Mouse (Mus musculus) CH12.LX (cell line): ENCODE results near the gene Slc35e2. TPM values are rescaled to one million over a fixed set of nuclear protein-coding genes. Genes with fewer than 3 reads are reported as not detected.

Source experiments
- DNase-seq: peaks from one replicate; pipeline ENCODE4 v3.0.0-alpha.2; 2013; ENCODE audit errors: extremely low read depth
- H3K27ac ChIP-seq: 2 replicates; pipeline ENCODE4 v1.5.1; 2012; ENCODE audit warnings: low read depth, mild to moderate bottlenecking, control low read depth, moderate library complexity; ENCODE audit not compliant: insufficient read depth
- H3K27me3 ChIP-seq: replicated peaks from 2 replicates; pipeline ENCODE3; 2012; ENCODE audit warnings: inconsistent platforms
- H3K36me3 ChIP-seq, 2 experiments: replicated peaks in 1 of 2; 2 replicates each; pipeline versions ENCODE3 to v1.6.1; 2012; ENCODE audit warnings: inconsistent platforms in 1 of 2, low read length in 1 of 2, mild to moderate bottlenecking in 1 of 2, mixed read lengths in 1 of 2, moderate library complexity in 1 of 2; ENCODE audit not compliant: control insufficient read depth in 1 of 2, insufficient read depth in 1 of 2
- H3K4me1 ChIP-seq, 2 experiments: 2 replicates each; pipeline ENCODE4 v1.6.1; 2012; ENCODE audit warnings: inconsistent platforms in 1 of 2, moderate library complexity in 1 of 2; ENCODE audit not compliant: insufficient read depth in 2 of 2, control insufficient read depth in 1 of 2
- H3K4me2 ChIP-seq: 2 replicates; pipeline ENCODE4 v1.6.1; 2012; ENCODE audit warnings: low read depth, mild to moderate bottlenecking, control low read depth; ENCODE audit not compliant: poor library complexity, insufficient read depth, severe bottlenecking
- H3K4me3 ChIP-seq, 3 experiments: fragments of 150-350 bp in 1 of 3; sonication (generic) in 1 of 3; replicated peaks in 1 of 3; 2 replicates each; pipeline versions ENCODE3 to v1.5.1; 2011 to 2012; ENCODE audit warnings: low read depth in 2 of 3, low read length in 2 of 3, mild to moderate bottlenecking in 2 of 3, moderate library complexity in 2 of 3, control low read depth in 1 of 3, improper control_type of control experiment in 1 of 3, inconsistent platforms in 1 of 3, mixed read lengths in 1 of 3; ENCODE audit not compliant: poor library complexity in 1 of 3
- H3K79me2 ChIP-seq: replicated peaks from 2 replicates; pipeline ENCODE4 v1.6.1; 2012; ENCODE audit warnings: mild to moderate bottlenecking, moderate library complexity; ENCODE audit not compliant: control insufficient read depth, poor library complexity, insufficient read depth, severe bottlenecking; ENCODE audit errors: extremely low read depth
- H3K9ac ChIP-seq: 2 replicates; pipeline ENCODE4 v1.6.1; 2012; ENCODE audit warnings: low read depth, mild to moderate bottlenecking, control low read depth, moderate library complexity; ENCODE audit not compliant: insufficient read depth
- H3K9me3 ChIP-seq: replicated peaks from 2 replicates; pipeline ENCODE3; 2012; ENCODE audit warnings: low read length, inconsistent platforms, mixed read lengths
- CHD2 ChIP-seq: IDR thresholded peaks from 2 replicates; pipeline ENCODE4 v1.6.1; 2011; ENCODE audit warnings: low read length, improper control_type of control experiment
- CTCF ChIP-seq, 2 experiments: IDR thresholded peaks in 1 of 2; conservative IDR thresholded peaks in 1 of 2; 2 replicates each; pipeline ENCODE4 v1.5.1; 2011 to 2012; ENCODE audit warnings: low read depth in 2 of 2, low read length in 2 of 2, improper control_type of control experiment in 1 of 2, inconsistent platforms in 1 of 2, mild to moderate bottlenecking in 1 of 2, moderate library complexity in 1 of 2
- E2F4 ChIP-seq: IDR thresholded peaks from 2 replicates; pipeline ENCODE4 v1.6.1; 2011; ENCODE audit warnings: low read depth, low read length, improper control_type of control experiment; ENCODE audit not compliant: insufficient replicate concordance
- ELF1 ChIP-seq: IDR thresholded peaks from 2 replicates; pipeline ENCODE4 v1.6.1; 2014; ENCODE audit warnings: low read depth, mild to moderate bottlenecking, inconsistent platforms, low read length, improper control_type of control experiment
- EP300 ChIP-seq: IDR thresholded peaks from 2 replicates; pipeline ENCODE4 v1.6.1; 2011; ENCODE audit warnings: low read length, improper control_type of control experiment
- ETS1 ChIP-seq: conservative IDR thresholded peaks from 2 replicates; pipeline ENCODE4 v1.6.1; 2012; ENCODE audit warnings: low read depth, mild to moderate bottlenecking, inconsistent platforms, low read length, improper control_type of control experiment, moderate library complexity
- JUN ChIP-seq: IDR thresholded peaks from 2 replicates; pipeline ENCODE4 v1.6.1; 2011; ENCODE audit warnings: low read depth, mild to moderate bottlenecking, low read length, improper control_type of control experiment, moderate library complexity; ENCODE audit not compliant: insufficient read depth
- JUND ChIP-seq: conservative IDR thresholded peaks from 2 replicates; pipeline ENCODE4 v1.6.1; 2011; ENCODE audit warnings: low read depth, low read length, improper control_type of control experiment
- MAFK ChIP-seq: IDR thresholded peaks from 2 replicates; pipeline ENCODE4 v1.6.1; 2011; ENCODE audit warnings: low read length, improper control_type of control experiment; ENCODE audit not compliant: insufficient replicate concordance
- MAX ChIP-seq: IDR thresholded peaks from 2 replicates; pipeline ENCODE4 v1.6.1; 2011; ENCODE audit warnings: low read length, improper control_type of control experiment
- MEF2A ChIP-seq: IDR thresholded peaks from 2 replicates; pipeline ENCODE4 v1.6.1; 2014; ENCODE audit warnings: low read depth, mild to moderate bottlenecking, inconsistent platforms, low read length, improper control_type of control experiment, borderline replicate concordance
- MXI1 ChIP-seq: IDR thresholded peaks from 2 replicates; pipeline ENCODE4 v1.6.1; 2011; ENCODE audit warnings: mild to moderate bottlenecking, low read depth, low read length, improper control_type of control experiment
- MYC ChIP-seq: IDR thresholded peaks from 2 replicates; pipeline ENCODE4 v1.6.1; 2011; ENCODE audit warnings: low read depth, mild to moderate bottlenecking, improper control_type of control experiment, low read length
- NELFE ChIP-seq: IDR thresholded peaks from 2 replicates; pipeline ENCODE4 v1.6.1; 2011; ENCODE audit warnings: low read depth, low read length, improper control_type of control experiment
- NRF1 ChIP-seq: IDR thresholded peaks from 2 replicates; pipeline ENCODE4 v1.6.1; 2014; ENCODE audit warnings: low read depth, mild to moderate bottlenecking, inconsistent platforms, low read length, improper control_type of control experiment, moderate library complexity
- PAX5 ChIP-seq: IDR thresholded peaks from 2 replicates; pipeline ENCODE4 v1.6.1; 2012; ENCODE audit warnings: low read length, inconsistent platforms, mixed read lengths
- RAD21 ChIP-seq: IDR thresholded peaks from 2 replicates; pipeline ENCODE4 v1.6.1; 2011; ENCODE audit warnings: low read depth, mild to moderate bottlenecking, low read length, improper control_type of control experiment, moderate library complexity
- RCOR1 ChIP-seq: conservative IDR thresholded peaks from 2 replicates; pipeline ENCODE4 v1.6.1; 2012; ENCODE audit warnings: low read depth, mild to moderate bottlenecking, inconsistent platforms, low read length, improper control_type of control experiment
- SMC3 ChIP-seq: IDR thresholded peaks from 2 replicates; pipeline ENCODE4 v1.6.1; 2011; ENCODE audit warnings: low read depth, low read length, improper control_type of control experiment
- TBP ChIP-seq: conservative IDR thresholded peaks from 2 replicates; pipeline ENCODE4 v1.6.1; 2011; ENCODE audit warnings: low read depth, low read length, improper control_type of control experiment
- TCF12 ChIP-seq: IDR thresholded peaks from 2 replicates; pipeline ENCODE4 v1.6.1; 2014; ENCODE audit warnings: low read depth, mild to moderate bottlenecking, inconsistent platforms, low read length, improper control_type of control experiment
- USF2 ChIP-seq: conservative IDR thresholded peaks from 2 replicates; pipeline ENCODE4 v1.6.1; 2011; ENCODE audit warnings: low read depth, low read length, improper control_type of control experiment
- ZMIZ1 ChIP-seq: IDR thresholded peaks from 2 replicates; pipeline ENCODE4 v1.6.1; 2012; ENCODE audit warnings: low read depth, mild to moderate bottlenecking, inconsistent platforms, low read length, improper control_type of control experiment
- ZNF384 ChIP-seq: IDR thresholded peaks from 2 replicates; pipeline ENCODE4 v1.6.1; 2012; ENCODE audit warnings: low read depth, low read length, improper control_type of control experiment, inconsistent platforms
- dilution Hi-C: fragments of 300-500 bp; cut with MboI; formaldehyde crosslinking; loops from 2 replicates; pipeline ENCODE4 v1.14.3; 2020; ENCODE audit warnings: low sequenced_read_pairs; ENCODE audit not compliant: extremely low pct_unique_long_range_greater_than_20kb, extremely low pct_ligation_motif_present
- in situ Hi-C: fragments of 300-500 bp; cut with MboI; formaldehyde crosslinking; loops from 3 replicates; pipeline ENCODE4 v1.14.3; 2019; ENCODE audit warnings: low sequenced_read_pairs, low pct_ligation_motif_present, low pct_unique_long_range_greater_than_20kb, mixed read lengths
- polyA plus RNA-seq: library from polyadenylated mRNA; unstranded; fragments of >175 nt; gene quantifications from 2 replicates; pipeline ENCODE4 v1.2.1, GENCODE M21; 2012; ENCODE audit warnings: low read depth; ENCODE audit not compliant: insufficient read length
- total RNA-seq, 2 experiments: library from RNA; depleted of rRNA; stranded (reverse); fragments of 300-350 nt in 1 of 2; fragments of >200 nt in 1 of 2; gene quantifications; 2 replicates each; pipeline ENCODE4 v1.2.3; 2012 to 2014

The Slc35e2 gene
- total and polyA plus RNA-seq, 3 experiments, result 8.2 to 14.6 (median 9.9) TPM

DNA sequence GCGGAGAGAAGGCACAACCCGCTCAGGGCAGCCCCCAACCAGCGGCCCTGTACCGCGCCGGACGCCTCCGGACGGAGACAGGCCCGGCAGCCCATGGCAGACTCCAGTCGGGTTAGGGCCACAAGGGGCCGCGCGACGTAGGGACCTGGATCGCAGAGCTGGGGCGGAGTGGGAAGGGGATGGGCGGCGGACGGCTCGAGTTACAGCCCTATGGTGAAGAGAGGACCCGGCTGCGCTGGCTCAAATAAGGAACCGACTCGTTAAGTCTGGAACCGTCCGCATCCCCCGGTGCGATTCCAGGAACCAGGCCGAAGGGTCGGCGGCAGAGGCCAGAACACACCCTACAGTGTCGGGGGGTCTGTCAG lies 51.9 kb downstream of the Slc35e2 start, which contains the start of gene Mmp23:
Gene Mmp23, minus strand, starts transcription at position 299 of the 365 bp plus-strand sequence.
- Histone ChIP-seq H3K36me3 (peaks cover 96 to 100% of the 10 kb centered on the region in 2 experiments), H3K27ac (no peak within 1 kb of the TSS), H3K4me3 (no peak within 1 kb of the TSS), H3K79me2 (no peaks in the 10 kb centered on the region)
- dilution Hi-C loops (no loop called here), in situ Hi-C loops (no loop called here)
- TF ChIP-seq JUN, result no peak
- TF ChIP-seq RAD21, result no peak
- TF ChIP-seq ETS1, result no peak
- TF ChIP-seq E2F4, result no peak
- TF ChIP-seq ELF1, result no peak
- TF ChIP-seq RCOR1, result no peak
- no peak for TF ChIP-seq EP300
- no peak for TF ChIP-seq NRF1
- TF ChIP-seq PAX5, result no peak
- TF ChIP-seq MAFK, result no peak
- TF ChIP-seq JUND, result no peak
- TF ChIP-seq, all 38 proteins: peak for 0
- no peaks in the 10 kb centered on the region for H3K9me3 ChIP-seq
- peaks cover 3 to 5% of the 10 kb centered on the region in 2 experiments; a peak in 3 of 4 replicates for H3K4me1 ChIP-seq
- no peak within 1 kb of the TSS for H3K4me2 ChIP-seq
- no peak within 1 kb of the TSS for H3K9ac ChIP-seq
- DNase-seq, result no peak
- H3K27me3 ChIP-seq, result no peaks in the 10 kb centered on the region

- TF ChIP-seq ZMIZ1 (no peak), ZNF384 (no peak)
- no peaks in the 10 kb centered on the region for H3K79me2 ChIP-seq
- H3K4me2 ChIP-seq, result no peak overlapping the region
- DNase-seq, result no peak
- in situ Hi-C loops (no loop called here), dilution Hi-C loops (no loop called here)
- H3K9ac ChIP-seq, result no peak overlapping the region
- no peak overlapping the region for H3K27ac ChIP-seq
- no peak overlapping the region for H3K4me3 ChIP-seq
- peaks cover 3 to 5% of the 10 kb centered on the region in 2 experiments; a peak in 3 of 4 replicates for H3K4me1 ChIP-seq
- no peaks in the 10 kb centered on the region for H3K9me3 ChIP-seq
- peaks cover 96 to 100% of the 10 kb centered on the region in 2 experiments for H3K36me3 ChIP-seq
- H3K27me3 ChIP-seq, result no peaks in the 10 kb centered on the region
These were observed 52.4 kb downstream of the Slc35e2 start for GRCm38 (mm10) chr4:155653451-155654182.

GRCm38 (mm10) chr4:155654183-155654455 lies 52.9 kb downstream of the Slc35e2 start:
- dilution Hi-C loops (no loop called here), in situ Hi-C loops (no loop called here)
- Histone ChIP-seq H3K79me2 (no peaks in the 10 kb centered on the region), H3K9ac (no peak overlapping the region), H3K9me3 (no peaks in the 10 kb centered on the region), H3K4me1 (peaks cover 3 to 5% of the 10 kb centered on the region in 2 experiments; a peak in 3 of 4 replicates), H3K27me3 (no peaks in the 10 kb centered on the region), H3K27ac (no peak overlapping the region), H3K36me3 (peaks cover 96 to 100% of the 10 kb centered on the region in 2 experiments), H3K4me2 (no peak overlapping the region), H3K4me3 (no peak overlapping the region)
- no peak for DNase-seq
- TF ChIP-seq JUND, result no peak
- no peak for TF ChIP-seq MAX
- no peak for TF ChIP-seq CTCF (conservative IDR thresholded peaks at IDR 0.05 in 1 of 2, IDR thresholded peaks at IDR 0.05 in 1 of 2; ENCODE audit: low read depth in 2 of 2, low read length in 2 of 2)
- TF ChIP-seq TBP, result no peak
- TF ChIP-seq MEF2A, result no peak
- no peak for TF ChIP-seq RCOR1
- TF ChIP-seq ELF1, result no peak
- no peak for TF ChIP-seq USF2
- TF ChIP-seq PAX5, result no peak
- no peak for TF ChIP-seq TCF12
- TF ChIP-seq SMC3, result no peak
- no peak for TF ChIP-seq NELFE
- TF ChIP-seq NRF1, result no peak
- TF ChIP-seq CHD2, result no peak
- TF ChIP-seq MYC, result no peak
- TF ChIP-seq MXI1, result no peak
